Mouse (Mus musculus): ENCODE results near the gene Olfr1124. TPM values are rescaled to one million over a fixed set of nuclear protein-coding genes. Genes with fewer than 3 reads are reported as not detected.

The Olfr1124 gene
- polyA plus RNA-seq, 1 experiment = not detected

DNA sequence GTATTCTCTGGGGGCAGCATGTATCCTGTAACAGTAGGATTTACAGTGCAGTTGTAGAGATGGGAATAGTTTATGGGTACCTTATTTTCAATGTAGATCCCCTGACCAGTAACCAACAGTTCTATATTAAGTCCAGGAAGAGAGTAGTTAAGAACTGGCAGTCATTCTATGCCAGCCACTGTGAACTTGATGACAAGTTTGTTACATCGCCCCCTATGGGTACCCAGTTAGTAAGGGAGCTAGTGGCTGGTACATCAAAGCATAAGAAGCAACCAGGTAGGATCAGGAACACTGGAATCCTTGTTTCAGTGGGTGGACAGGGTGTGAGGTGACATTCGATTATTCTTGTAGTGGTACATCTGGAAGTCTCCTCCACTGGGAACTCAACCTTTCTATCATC lies 52.2 kb downstream of the Olfr1124 start:
- no peaks in the 10 kb centered on the region for H3K36me3 ChIP-seq (replicated peaks; ENCODE audit: low read length)
- H3K27me3 ChIP-seq (replicated peaks) = no peaks in the 10 kb centered on the region
- H3K4me3 ChIP-seq (replicated peaks) = no peak overlapping the region
- TF ChIP-seq GATA1 (IDR thresholded peaks at IDR 0.05; ENCODE audit: borderline replicate concordance, low read length) (no peak), FLI1 (IDR thresholded peaks at IDR 0.05; ENCODE audit: low read length) (no peak)
- no peaks in the 10 kb centered on the region for H3K4me1 ChIP-seq
- H3K9me3 ChIP-seq = peaks cover 11% of the 10 kb centered on the region; the same call in 1 of the 2 replicates

Other genes starting within 250 kb of the Olfr1124 start
- not detected in 2 replicates for gene Olfr1112, start 242.5 kb upstream of the Olfr1124 start, polyA plus RNA-seq (2012; ENCODE audit: insufficient read depth, low replicate concordance)
- not detected in 2 replicates for gene Olfr1113, start 221.3 kb upstream of the Olfr1124 start, polyA plus RNA-seq (2012; ENCODE audit: insufficient read depth, low replicate concordance)
- gene Olfr1115, start 182.3 kb upstream of the Olfr1124 start, polyA plus RNA-seq (2012; ENCODE audit: insufficient read depth, low replicate concordance) = not detected in 2 replicates
- gene Olfr1116, start 162.7 kb upstream of the Olfr1124 start, polyA plus RNA-seq (2012; ENCODE audit: insufficient read depth, low replicate concordance) = not detected in 2 replicates
- 0.43 TPM in 1 of 2 replicates, not detected in the other for gene Olfr1118, start 122.7 kb upstream of the Olfr1124 start, polyA plus RNA-seq (2012; ENCODE audit: insufficient read depth, low replicate concordance)
- not detected in 2 replicates for gene Olfr1120, start 75.5 kb upstream of the Olfr1124 start, polyA plus RNA-seq (2012; ENCODE audit: insufficient read depth, low replicate concordance)
- gene Olfr1121, start 60.4 kb upstream of the Olfr1124 start, polyA plus RNA-seq (2012; ENCODE audit: insufficient read depth, low replicate concordance) = not detected in 2 replicates
- not detected in 2 replicates for gene Olfr1122, start 44.4 kb upstream of the Olfr1124 start, polyA plus RNA-seq (2012; ENCODE audit: insufficient read depth, low replicate concordance)
- gene Olfr1123, start 13.6 kb upstream of the Olfr1124 start, polyA plus RNA-seq (2012; ENCODE audit: insufficient read depth, low replicate concordance) = not detected in 2 replicates
- not detected in 2 replicates for gene Olfr1126, start 23.7 kb downstream of the Olfr1124 start, polyA plus RNA-seq (2012; ENCODE audit: insufficient read depth, low replicate concordance)
- gene Pramel7, start 66.8 kb downstream of the Olfr1124 start, polyA plus RNA-seq (2012; ENCODE audit: insufficient read depth, low replicate concordance) = not detected in 2 replicates
- gene Pramel6, start 76.3 kb downstream of the Olfr1124 start, polyA plus RNA-seq (2012; ENCODE audit: insufficient read depth, low replicate concordance) = not detected in 2 replicates
- gene Olfr153, start 101.5 kb downstream of the Olfr1124 start, polyA plus RNA-seq (2012; ENCODE audit: insufficient read depth, low replicate concordance) = not detected in 2 replicates
- not detected in 2 replicates for gene Olfr1128, start 115.3 kb downstream of the Olfr1124 start, polyA plus RNA-seq (2012; ENCODE audit: insufficient read depth, low replicate concordance)
- gene Olfr1129, start 143.6 kb downstream of the Olfr1124 start, polyA plus RNA-seq (2012; ENCODE audit: insufficient read depth, low replicate concordance) = not detected in 2 replicates
- gene Olfr1130, start 175.9 kb downstream of the Olfr1124 start, polyA plus RNA-seq (2012; ENCODE audit: insufficient read depth, low replicate concordance) = not detected in 2 replicates
- not detected in 2 replicates for gene Olfr1131, start 196.8 kb downstream of the Olfr1124 start, polyA plus RNA-seq (2012; ENCODE audit: insufficient read depth, low replicate concordance)
- gene Olfr1132, start 207.3 kb downstream of the Olfr1124 start, polyA plus RNA-seq (2012; ENCODE audit: insufficient read depth, low replicate concordance) = not detected in 2 replicates
- not detected in 2 replicates for gene Olfr1133, start 217.1 kb downstream of the Olfr1124 start, polyA plus RNA-seq (2012; ENCODE audit: insufficient read depth, low replicate concordance)
- gene Olfr1134, start 228.2 kb downstream of the Olfr1124 start, polyA plus RNA-seq (2012; ENCODE audit: insufficient read depth, low replicate concordance) = not detected in 2 replicates
- not detected in 2 replicates for gene Olfr1135, start 243.4 kb downstream of the Olfr1124 start, polyA plus RNA-seq (2012; ENCODE audit: insufficient read depth, low replicate concordance)

Measured in megakaryocyte, embryonic 14.5 days (primary cell).